Comparison of ENCODE assay signal across 17 mouse cellular contexts in the genomic region with DNA sequence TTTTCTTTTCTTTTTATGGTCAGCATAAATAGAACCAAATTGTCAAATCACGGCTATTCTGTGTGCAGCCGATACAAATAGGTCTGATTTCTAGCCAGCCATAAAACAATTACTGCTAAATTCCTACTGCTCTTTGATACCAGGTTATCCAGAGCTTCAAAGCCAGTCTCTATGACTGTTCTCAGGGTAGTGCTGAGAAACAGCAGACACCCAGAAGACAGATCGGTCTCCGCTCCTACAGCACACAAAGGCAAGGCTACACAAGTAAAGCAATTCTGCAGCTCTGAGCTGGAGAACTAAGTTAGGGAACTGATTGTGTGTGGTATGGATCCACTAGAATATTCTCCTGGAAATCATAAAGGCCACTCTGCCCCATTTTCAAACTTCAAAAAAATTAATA. TPM values are rescaled to one million over a fixed set of nuclear protein-coding genes. Genes with fewer than 3 reads are reported as not detected.
DNase-seq lines count a peak whose midpoint lies in the region; ATAC-seq and TF ChIP-seq lines count a peak whose summit lies in the region.
"Had no signal": no experiment of that assay in that cellular context is flagged by ENCODE, and none has a peak within 500 bp of the region (broad histone marks: within the 10 kb centered on the region; RNA-seq: fewer than 3 reads in every experiment).

No protein-coding gene starts in this region.

- TF ChIP-seq CTCF in forebrain, postnatal 0 days (IDR thresholded peaks at IDR 0.05; ENCODE audit: low read depth) = no peak

- DNase-seq in forebrain, postnatal 0 days = no peak
- DNase-seq in kidney, adult 9 months = no peak
- peak; percentile 25 for DNase-seq in embryo, embryonic 11 days
- peak; percentile 50 for DNase-seq in mesoderm, embryonic 11.5 days (ENCODE audit: low read depth, low spot score)
- DNase-seq in frontal cortex, adult 2 months (ENCODE audit: extremely low spot score in 1 of 2, low spot score in 1 of 2) = no peak
- DNase-seq in cerebellum, postnatal 14 days = no peak
- DNase-seq: adrenal gland, adult 8-10 months; cerebellum, adult 18-20 months; gastrocnemius, postnatal 36 days; left cerebral cortex, postnatal 4 days; lung, postnatal 14 days had no signal

- H3K36me3 ChIP-seq in forebrain, postnatal 0 days (ENCODE audit: insufficient read depth) = peaks cover 10% of the 10 kb centered on the region; the same call in 1 of the 2 replicates
- peaks cover 5% of the 10 kb centered on the region; the same call in 1 of the 2 replicates for H3K36me3 ChIP-seq in forebrain, embryonic 16.5 days (ENCODE audit: control insufficient read depth, insufficient read depth)
- H3K36me3 ChIP-seq in kidney, embryonic 15.5 days = peaks cover 6% of the 10 kb centered on the region; the same call in 1 of the 2 replicates

- no peak overlapping the region for H3K4me2 ChIP-seq in forebrain, postnatal 0 days (ENCODE audit: low read depth)
- H3K4me2 ChIP-seq in forebrain, embryonic 16.5 days (ENCODE audit: low read length) = no peak overlapping the region
- H3K4me2 ChIP-seq in kidney, embryonic 15.5 days = peak overlapping the region; percentile 43; the same call in 1 of the 2 replicates
- H3K4me2 ChIP-seq: midbrain, embryonic 12.5 days had no signal

- H3K27me3 ChIP-seq in forebrain, postnatal 0 days (ENCODE audit: insufficient read depth, low read length) = no peaks in the 10 kb centered on the region
- no peaks in the 10 kb centered on the region for H3K27me3 ChIP-seq in forebrain, embryonic 16.5 days (replicated peaks; ENCODE audit: control insufficient read depth, insufficient read depth, low read length)
- no peaks in the 10 kb centered on the region for H3K27me3 ChIP-seq in kidney, embryonic 15.5 days
- H3K27me3 ChIP-seq: midbrain, embryonic 12.5 days had no signal

- H3K4me1 ChIP-seq in forebrain, postnatal 0 days (ENCODE audit: insufficient read depth) = peaks cover 11% of the 10 kb centered on the region
- peaks cover 51% of the 10 kb centered on the region for H3K4me1 ChIP-seq in forebrain, embryonic 16.5 days (replicated peaks; ENCODE audit: control insufficient read depth, insufficient read depth, low read length)
- peaks cover 54% of the 10 kb centered on the region for H3K4me1 ChIP-seq in kidney, embryonic 15.5 days

- no peaks in the 10 kb centered on the region for H3K9me3 ChIP-seq in forebrain, postnatal 0 days (ENCODE audit: low read length)
- no peaks in the 10 kb centered on the region for H3K9me3 ChIP-seq in forebrain, embryonic 16.5 days (ENCODE audit: control insufficient read depth, low read length)
- no peaks in the 10 kb centered on the region for H3K9me3 ChIP-seq in kidney, embryonic 15.5 days (replicated peaks)
- H3K9me3 ChIP-seq: hindbrain, embryonic 10.5 days; midbrain, embryonic 12.5 days had no signal

- peak; percentile 12; the same call in 1 of the 2 replicates for ATAC-seq in forebrain, postnatal 0 days
- ATAC-seq in forebrain, embryonic 16.5 days = no peak
- no peak for ATAC-seq in kidney, embryonic 15.5 days (replicated peaks; ENCODE audit: low FRiP score)

- H3K27ac ChIP-seq in forebrain, postnatal 0 days (ENCODE audit: low read depth, low read length) = no peak overlapping the region
- no peak overlapping the region for H3K27ac ChIP-seq in forebrain, embryonic 16.5 days (ENCODE audit: low read length)
- H3K27ac ChIP-seq in kidney, embryonic 15.5 days = no peak overlapping the region
- H3K27ac ChIP-seq: hindbrain, embryonic 10.5 days; midbrain, embryonic 12.5 days had no signal

- no peak overlapping the region for H3K9ac ChIP-seq in forebrain, postnatal 0 days
- H3K9ac ChIP-seq in forebrain, embryonic 16.5 days (replicated peaks; ENCODE audit: low read depth, low read length) = no peak overlapping the region
- H3K9ac ChIP-seq in kidney, embryonic 15.5 days = no peak overlapping the region
- H3K9ac ChIP-seq: midbrain, embryonic 12.5 days had no signal

- WGBS in forebrain, postnatal 0 days = 22% methylated on average over 4 of the region's 4 CpGs
- WGBS in forebrain, embryonic 16.5 days = 25% methylated on average over 4 of the region's 4 CpGs
- WGBS in kidney, embryonic 15.5 days = 34% methylated on average over 4 of the region's 4 CpGs

- H3K4me3 ChIP-seq in forebrain, postnatal 0 days (ENCODE audit: low read depth, low read length) = no peak overlapping the region
- no peak overlapping the region for H3K4me3 ChIP-seq in forebrain, embryonic 16.5 days (replicated peaks; ENCODE audit: low read length)
- no peak overlapping the region for H3K4me3 ChIP-seq in kidney, embryonic 15.5 days (replicated peaks)
- H3K4me3 ChIP-seq: erythroblast, embryonic 14.5 days; hindbrain, embryonic 10.5 days; midbrain, embryonic 12.5 days; myocyte had no signal

RNA-seq across cellular contexts. Expression of a gene that starts 20.4 kb away (rescaled TPM):
- total RNA-seq in forebrain, postnatal 0 days (2014; rRNA removed) = 38.5 and 41.0 TPM in 2 replicates
- polyA plus RNA-seq in forebrain, postnatal 0 days (2015; fragmentation: Nextera tagmentation; extraction: Ambion mirVana) = 65.2 and 75.2 TPM in 2 replicates
- 130 and 147 TPM in 2 replicates for polyA plus RNA-seq in forebrain, embryonic 16.5 days (2015; fragmentation: Nextera tagmentation; extraction: Ambion mirVana)
- polyA plus RNA-seq in kidney, embryonic 15.5 days (2015; fragmentation: Nextera tagmentation; extraction: Ambion mirVana) = 32.4 and 39.5 TPM in 2 replicates
- polyA plus RNA-seq in frontal cortex, adult 2 months (2012; rRNA removed) = 23.5 and 30.7 TPM in 2 replicates

Comparison
In these comparisons a context has a peak if more than half of its experiments do, and no peak if none do; other contexts are left out.
1. DNase-seq: peak in embryo, embryonic 11 days (single experiment) and mesoderm, embryonic 11.5 days (single experiment); none in forebrain, postnatal 0 days (single experiment), kidney, adult 9 months (single experiment), frontal cortex, adult 2 months (0 of 2) and cerebellum, postnatal 14 days (0 of 2).